Mouse (Mus musculus) myocyte (in vitro differentiated cells): Measurements from ENCODE around the gene Agpat4.

ENCODE experiments used
- CEBPB ChIP-seq: IDR thresholded peaks from 2 replicates; pipeline ENCODE4 v1.6.1; 2011; ENCODE audit warnings: mild to moderate bottlenecking, moderate library complexity; ENCODE audit not compliant: poor library complexity, insufficient read depth, severe bottlenecking
- E2F4 ChIP-seq: IDR thresholded peaks from one replicate; pipeline ENCODE4 v1.6.1; 2011; ENCODE audit warnings: mild to moderate bottlenecking, control low read depth, moderate library complexity; ENCODE audit not compliant: insufficient read depth
- MAX ChIP-seq: IDR thresholded peaks from one replicate; pipeline ENCODE4 v1.6.1; 2011; ENCODE audit warnings: low read depth, mild to moderate bottlenecking, control low read depth
- POLR2A ChIP-seq: IDR thresholded peaks from one replicate; pipeline ENCODE4 v1.6.1; 2011; ENCODE audit warnings: low read depth, mild to moderate bottlenecking, control low read depth, moderate library complexity; ENCODE audit not compliant: insufficient read length
- TCF12 ChIP-seq: IDR thresholded peaks from one replicate; pipeline ENCODE4 v1.6.1; 2011; ENCODE audit warnings: mild to moderate bottlenecking, control low read depth; ENCODE audit not compliant: poor library complexity, insufficient read depth, severe bottlenecking
- USF1 ChIP-seq: IDR thresholded peaks from one replicate; pipeline ENCODE4 v1.6.1; 2011; ENCODE audit warnings: low read depth, mild to moderate bottlenecking, control low read depth, moderate library complexity

- TF ChIP-seq E2F4, result no peak
- no peak for TF ChIP-seq USF1
- TF ChIP-seq POLR2A, result no peak
- TF ChIP-seq TCF12, result peak; percentile 88
- TF ChIP-seq CEBPB, result no peak
- TF ChIP-seq MAX, result no peak
Measured at GRCm38 (mm10) chr17:12195137-12195536, 76.6 kb downstream of the Agpat4 start.
